Mouse (Mus musculus) ES-Bruce4 (cell line): Measurements from ENCODE around the gene Sdcbp2.

Experiments
- CTCF ChIP-seq: IDR thresholded peaks from one replicate; pipeline ENCODE4 v1.8.1; 2011; ENCODE audit warnings: low read depth, low read length
- EP300 ChIP-seq: IDR thresholded peaks from 2 replicates; pipeline ENCODE4 v1.6.1; 2011; ENCODE audit warnings: low read depth, low read length; ENCODE audit not compliant: insufficient read depth

DNA sequence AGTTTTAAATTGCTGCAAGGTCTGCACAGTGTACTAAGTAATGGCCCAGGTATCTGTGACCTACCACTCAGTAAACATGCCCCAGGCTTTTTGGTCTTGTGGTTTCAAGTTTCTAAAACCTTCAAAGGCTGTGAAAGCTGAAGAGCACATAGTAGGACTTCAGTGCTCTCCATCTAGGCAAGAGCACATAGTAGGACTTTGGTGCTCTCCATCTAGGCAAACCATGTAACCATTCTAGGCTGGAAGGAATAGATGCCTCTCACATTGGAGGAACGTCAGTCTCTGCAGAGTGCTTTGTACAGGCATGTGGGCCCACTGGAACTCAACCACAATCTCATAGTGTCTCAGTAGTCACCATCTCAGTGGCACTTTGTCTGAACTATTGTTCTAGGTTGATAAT, 8.4 kb upstream of the Sdcbp2 start:
- no peak for TF ChIP-seq CTCF
- no peak for TF ChIP-seq EP300
